Mouse (Mus musculus) regulatory T cell (primary cell): ENCODE data around the gene Ceacam14.

ENCODE experiments used
- in situ Hi-C: fragments of 300-600 bp; cut with MboI, MseI; formaldehyde crosslinking; loops from one replicate; pipeline ENCODE4 v1.15.1; 2025; ENCODE audit warnings: high pct_unique_total_duplicates

Ceacam14 gene

GRCm38 (mm10) chr7:17812333-17812732, at the start of gene Ceacam14:
Gene Ceacam14 (plus strand): TSS chr7:17812633.
- in situ Hi-C loops, result no loop called here
